Mouse (Mus musculus): ENCODE data around the gene Prkn. TPM values are rescaled to one million over a fixed set of nuclear protein-coding genes. Genes with fewer than 3 reads are reported as not detected.

Gene Prkn
- polyA plus RNA-seq, 1 experiment from 2014 or later = 2.2 TPM

GRCm38 (mm10) chr17:11644873-11645464 lies 804.8 kb downstream of the Prkn start:
- H3K27me3 ChIP-seq (ENCODE audit: control insufficient read depth, insufficient read depth, low read length) = no peaks in the 10 kb centered on the region
- no peaks in the 10 kb centered on the region for H3K9me3 ChIP-seq (replicated peaks; ENCODE audit: control insufficient read depth, low read length)
- H3K4me3 ChIP-seq (replicated peaks; ENCODE audit: low read length) = no peak overlapping the region
- no peak overlapping the region for H3K27ac ChIP-seq (ENCODE audit: low read length)
- no peaks in the 10 kb centered on the region for H3K4me1 ChIP-seq (ENCODE audit: control insufficient read depth, insufficient read depth, low read length)
- H3K4me2 ChIP-seq (ENCODE audit: low read depth, low read length) = no peak overlapping the region
- H3K36me3 ChIP-seq (ENCODE audit: control insufficient read depth, insufficient read depth, low read length) = no peaks in the 10 kb centered on the region
- H3K9ac ChIP-seq (ENCODE audit: low read length) = no peak overlapping the region
- WGBS = 86% methylated on average over 3 of the region's 3 CpGs
- ATAC-seq (ENCODE audit: insufficient read depth, low FRiP score) = no peak

- H3K27me3 ChIP-seq (ENCODE audit: control insufficient read depth, insufficient read depth, low read length) = no peaks in the 10 kb centered on the region
- no peak overlapping the region for H3K4me3 ChIP-seq (replicated peaks; ENCODE audit: low read length)
- no peaks in the 10 kb centered on the region for H3K9me3 ChIP-seq (replicated peaks; ENCODE audit: control insufficient read depth, low read length)
- H3K9ac ChIP-seq (ENCODE audit: low read length) = no peak overlapping the region
- H3K4me2 ChIP-seq (ENCODE audit: low read depth, low read length) = no peak overlapping the region
- no peak overlapping the region for H3K27ac ChIP-seq (ENCODE audit: low read length)
- 76% methylated on average over 5 of the region's 5 CpGs for WGBS
- no peaks in the 10 kb centered on the region for H3K36me3 ChIP-seq (ENCODE audit: control insufficient read depth, insufficient read depth, low read length)
- no peaks in the 10 kb centered on the region for H3K4me1 ChIP-seq (ENCODE audit: control insufficient read depth, insufficient read depth, low read length)
- no peak for ATAC-seq (ENCODE audit: insufficient read depth, low FRiP score)
Observed at GRCm38 (mm10) chr17:11656397-11656796, 816.2 kb downstream of the Prkn start.

- Histone ChIP-seq H3K27me3 (ENCODE audit: control insufficient read depth, insufficient read depth, low read length) (no peaks in the 10 kb centered on the region), H3K4me1 (ENCODE audit: control insufficient read depth, insufficient read depth, low read length) (no peaks in the 10 kb centered on the region), H3K9ac (ENCODE audit: low read length) (no peak overlapping the region), H3K36me3 (ENCODE audit: control insufficient read depth, insufficient read depth, low read length) (no peaks in the 10 kb centered on the region), H3K27ac (ENCODE audit: low read length) (no peak overlapping the region), H3K9me3 (replicated peaks; ENCODE audit: control insufficient read depth, low read length) (no peaks in the 10 kb centered on the region), H3K4me2 (ENCODE audit: low read depth, low read length) (no peak overlapping the region), H3K4me3 (replicated peaks; ENCODE audit: low read length) (no peak overlapping the region)
- WGBS = 80% methylated on average over 3 of the region's 3 CpGs
- no peak for ATAC-seq (ENCODE audit: insufficient read depth, low FRiP score)
Observed at GRCm38 (mm10) chr17:11656878-11657277, 816.7 kb downstream of the Prkn start.

- Histone ChIP-seq H3K9ac (ENCODE audit: low read length) (no peak overlapping the region), H3K4me3 (replicated peaks; ENCODE audit: low read length) (no peak overlapping the region), H3K36me3 (ENCODE audit: control insufficient read depth, insufficient read depth, low read length) (no peaks in the 10 kb centered on the region), H3K4me2 (ENCODE audit: low read depth, low read length) (no peak overlapping the region), H3K27me3 (ENCODE audit: control insufficient read depth, insufficient read depth, low read length) (no peaks in the 10 kb centered on the region), H3K9me3 (replicated peaks; ENCODE audit: control insufficient read depth, low read length) (no peaks in the 10 kb centered on the region), H3K4me1 (ENCODE audit: control insufficient read depth, insufficient read depth, low read length) (no peaks in the 10 kb centered on the region), H3K27ac (ENCODE audit: low read length) (no peak overlapping the region)
- no peak for ATAC-seq (ENCODE audit: insufficient read depth, low FRiP score)
- 60% methylated on average over 1 of the region's 1 CpGs for WGBS
Observed at GRCm38 (mm10) chr17:11661898-11662297, 821.7 kb downstream of the Prkn start.

GRCm38 (mm10) chr17:11663437-11663836 lies 823.3 kb downstream of the Prkn start:
- ATAC-seq (ENCODE audit: insufficient read depth, low FRiP score) = no peak
- Histone ChIP-seq H3K4me3 (replicated peaks; ENCODE audit: low read length) (no peak overlapping the region), H3K9ac (ENCODE audit: low read length) (no peak overlapping the region), H3K36me3 (ENCODE audit: control insufficient read depth, insufficient read depth, low read length) (no peaks in the 10 kb centered on the region), H3K4me2 (ENCODE audit: low read depth, low read length) (no peak overlapping the region), H3K9me3 (replicated peaks; ENCODE audit: control insufficient read depth, low read length) (no peaks in the 10 kb centered on the region), H3K4me1 (ENCODE audit: control insufficient read depth, insufficient read depth, low read length) (no peaks in the 10 kb centered on the region), H3K27me3 (ENCODE audit: control insufficient read depth, insufficient read depth, low read length) (no peaks in the 10 kb centered on the region), H3K27ac (ENCODE audit: low read length) (no peak overlapping the region)
- 85% methylated on average over 7 of the region's 7 CpGs for WGBS

GRCm38 (mm10) chr17:11664610-11665345 lies 824.6 kb downstream of the Prkn start:
- peak overlapping the region; percentile 20; the same call in 1 of the 2 replicates for H3K4me2 ChIP-seq (ENCODE audit: low read depth, low read length)
- H3K27ac ChIP-seq (ENCODE audit: low read length) = no peak overlapping the region
- no peaks in the 10 kb centered on the region for H3K9me3 ChIP-seq (replicated peaks; ENCODE audit: control insufficient read depth, low read length)
- no peaks in the 10 kb centered on the region for H3K27me3 ChIP-seq (ENCODE audit: control insufficient read depth, insufficient read depth, low read length)
- ATAC-seq (ENCODE audit: insufficient read depth, low FRiP score) = no peak
- H3K4me3 ChIP-seq (replicated peaks; ENCODE audit: low read length) = no peak overlapping the region
- no peaks in the 10 kb centered on the region for H3K36me3 ChIP-seq (ENCODE audit: control insufficient read depth, insufficient read depth, low read length)
- H3K4me1 ChIP-seq (ENCODE audit: control insufficient read depth, insufficient read depth, low read length) = no peaks in the 10 kb centered on the region
- WGBS = 40% methylated on average over 20 of the region's 20 CpGs
- no peak overlapping the region for H3K9ac ChIP-seq (ENCODE audit: low read length)

- H3K4me1 ChIP-seq (ENCODE audit: control insufficient read depth, insufficient read depth, low read length) = no peaks in the 10 kb centered on the region
- H3K36me3 ChIP-seq (ENCODE audit: control insufficient read depth, insufficient read depth, low read length) = no peaks in the 10 kb centered on the region
- no peak overlapping the region for H3K4me2 ChIP-seq (ENCODE audit: low read depth, low read length)
- H3K9ac ChIP-seq (ENCODE audit: low read length) = no peak overlapping the region
- H3K27me3 ChIP-seq (ENCODE audit: control insufficient read depth, insufficient read depth, low read length) = no peaks in the 10 kb centered on the region
- H3K27ac ChIP-seq (ENCODE audit: low read length) = no peak overlapping the region
- no peak for ATAC-seq (ENCODE audit: insufficient read depth, low FRiP score)
- 87% methylated on average over 6 of the region's 6 CpGs for WGBS
- H3K4me3 ChIP-seq (replicated peaks; ENCODE audit: low read length) = no peak overlapping the region
- H3K9me3 ChIP-seq (replicated peaks; ENCODE audit: control insufficient read depth, low read length) = no peaks in the 10 kb centered on the region
Observed at GRCm38 (mm10) chr17:11679716-11680115, 839.5 kb downstream of the Prkn start.

GRCm38 (mm10) chr17:11680456-11680855 lies 840.3 kb downstream of the Prkn start:
- WGBS = 78% methylated on average over 9 of the region's 9 CpGs
- Histone ChIP-seq H3K27ac (ENCODE audit: low read length) (no peak overlapping the region), H3K4me3 (replicated peaks; ENCODE audit: low read length) (no peak overlapping the region), H3K9ac (ENCODE audit: low read length) (no peak overlapping the region), H3K4me2 (ENCODE audit: low read depth, low read length) (no peak overlapping the region), H3K27me3 (ENCODE audit: control insufficient read depth, insufficient read depth, low read length) (no peaks in the 10 kb centered on the region), H3K4me1 (ENCODE audit: control insufficient read depth, insufficient read depth, low read length) (no peaks in the 10 kb centered on the region), H3K36me3 (ENCODE audit: control insufficient read depth, insufficient read depth, low read length) (no peaks in the 10 kb centered on the region), H3K9me3 (replicated peaks; ENCODE audit: control insufficient read depth, low read length) (no peaks in the 10 kb centered on the region)
- no peak for ATAC-seq (ENCODE audit: insufficient read depth, low FRiP score)

GRCm38 (mm10) chr17:11681825-11682372 lies 841.7 kb downstream of the Prkn start:
- no peak for ATAC-seq (ENCODE audit: insufficient read depth, low FRiP score)
- no peak overlapping the region for H3K4me3 ChIP-seq (replicated peaks; ENCODE audit: low read length)
- H3K27me3 ChIP-seq (ENCODE audit: control insufficient read depth, insufficient read depth, low read length) = no peaks in the 10 kb centered on the region
- no peak overlapping the region for H3K9ac ChIP-seq (ENCODE audit: low read length)
- no peak overlapping the region for H3K27ac ChIP-seq (ENCODE audit: low read length)
- no peak overlapping the region for H3K4me2 ChIP-seq (ENCODE audit: low read depth, low read length)
- 57% methylated on average over 11 of the region's 11 CpGs for WGBS
- no peaks in the 10 kb centered on the region for H3K36me3 ChIP-seq (ENCODE audit: control insufficient read depth, insufficient read depth, low read length)
- no peaks in the 10 kb centered on the region for H3K4me1 ChIP-seq (ENCODE audit: control insufficient read depth, insufficient read depth, low read length)
- H3K9me3 ChIP-seq (replicated peaks; ENCODE audit: control insufficient read depth, low read length) = no peaks in the 10 kb centered on the region

All from stomach, embryonic 16.5 days (tissue).